Mouse (Mus musculus) midbrain, embryonic 16.5 days (tissue): ENCODE data around the gene Btnl2. TPM values are rescaled to one million over a fixed set of nuclear protein-coding genes. Genes with fewer than 3 reads are reported as not detected.

ENCODE experiments used
- ATAC-seq: fragments of 200-750 bp; cut with Nextera tagmentation; 2 replicates; pipeline ENCODE4 v1.8.0; 2017; ENCODE audit warnings: moderate TSS enrichment
- H3K27ac ChIP-seq: fragments of 300-500 bp; sonication (generic); 2 replicates; pipeline ENCODE4 v1.5.1; 2014; ENCODE audit warnings: mild to moderate bottlenecking, low read length, mixed read lengths
- H3K27me3 ChIP-seq: fragments of 300-500 bp; sonication (generic); 2 replicates; pipeline ENCODE4 v1.6.1; 2014; ENCODE audit warnings: low read depth, low read length, mixed read lengths; ENCODE audit not compliant: control insufficient read depth, insufficient read depth
- H3K36me3 ChIP-seq: fragments of 300-500 bp; sonication (generic); 2 replicates; pipeline ENCODE4 v1.6.1; 2014; ENCODE audit warnings: mild to moderate bottlenecking, low read length, moderate library complexity, mixed read lengths; ENCODE audit not compliant: control insufficient read depth, insufficient read depth
- H3K4me1 ChIP-seq: fragments of 300-500 bp; sonication (generic); 2 replicates; pipeline ENCODE4 v1.6.1; 2014; ENCODE audit warnings: mild to moderate bottlenecking, low read length, mixed read lengths; ENCODE audit not compliant: control insufficient read depth, insufficient read depth
- H3K4me2 ChIP-seq: fragments of 300-500 bp; sonication (generic); 2 replicates; pipeline ENCODE4 v1.6.1; 2014; ENCODE audit warnings: mild to moderate bottlenecking, low read length, mixed read lengths
- H3K4me3 ChIP-seq: fragments of 300-500 bp; sonication (generic); 2 replicates; pipeline ENCODE4 v1.5.1; 2014; ENCODE audit warnings: low read depth, mild to moderate bottlenecking, low read length, moderate library complexity, mixed read lengths
- H3K9ac ChIP-seq: fragments of 300-500 bp; sonication (generic); 2 replicates; pipeline ENCODE4 v1.6.1; 2014; ENCODE audit warnings: low read depth, low read length, mixed read lengths
- H3K9me3 ChIP-seq: fragments of 300-500 bp; sonication (generic); replicated peaks from 2 replicates; pipeline ENCODE4 v1.6.1; 2014; ENCODE audit warnings: mild to moderate bottlenecking, low read length, mixed read lengths; ENCODE audit not compliant: control insufficient read depth, poor library complexity, severe bottlenecking
- WGBS: fragments of 180-500 bp; shearing (Covaris S2); extraction: QIAGEN DNeasy Blood & Tissue Kit; methylation state at CpG from one replicate; pipeline ENCODE4 v1.1.7; 2014; 5-methylcytosine and 5-hydroxymethylcytosine counted together
- polyA plus RNA-seq: library from polyadenylated mRNA; unstranded; fragments of >200 nt; fragmentation: Nextera tagmentation; extraction: Ambion mirVana; gene quantifications from 2 replicates; pipeline ENCODE4 v1.2.1, GENCODE M21; 2015

Gene Btnl2
- polyA plus RNA-seq, 1 experiment from 2014 or later = 0.06 TPM

- Histone ChIP-seq H3K4me2 (peak overlapping the region; percentile 64), H3K27ac (peak overlapping the region; percentile 99), H3K9ac (no peak overlapping the region; the same call in 1 of the 2 replicates), H3K9me3 (no peaks in the 10 kb centered on the region), H3K36me3 (no peaks in the 10 kb centered on the region), H3K4me1 (peaks cover 4% of the 10 kb centered on the region; the same call in 1 of the 2 replicates), H3K4me3 (peak overlapping the region; percentile 63), H3K27me3 (no peaks in the 10 kb centered on the region)
- 39% methylated on average over 4 of the region's 4 CpGs for WGBS
- no peak for ATAC-seq
Measured at GRCm38 (mm10) chr17:34399394-34399715, 44.7 kb downstream of the Btnl2 start.

DNA sequence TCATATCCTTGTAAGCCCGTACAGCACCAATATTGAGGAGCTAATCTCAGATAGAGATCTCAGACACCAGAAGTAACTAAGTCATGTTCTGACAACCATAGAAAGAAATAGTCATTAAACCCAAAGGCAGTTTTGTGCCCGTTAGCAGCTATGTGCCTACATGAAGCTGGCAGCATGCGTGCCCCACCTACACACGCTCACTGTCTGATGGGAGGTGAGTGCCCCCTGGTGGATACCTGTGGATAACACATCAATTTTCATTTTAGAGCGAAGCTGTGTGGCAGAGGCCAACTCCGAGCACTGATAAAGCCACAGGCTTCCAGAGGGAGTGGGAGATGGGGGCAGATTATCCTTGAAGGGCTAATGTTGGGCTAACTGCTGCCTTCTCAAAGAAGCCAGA is 56.5 kb downstream of the Btnl2 start:
- no peaks in the 10 kb centered on the region for H3K36me3 ChIP-seq
- no peak overlapping the region for H3K4me2 ChIP-seq
- no peaks in the 10 kb centered on the region for H3K4me1 ChIP-seq
- no peak overlapping the region for H3K27ac ChIP-seq
- H3K4me3 ChIP-seq = no peak overlapping the region
- H3K9me3 ChIP-seq = no peaks in the 10 kb centered on the region
- 20% methylated on average over 6 of the region's 6 CpGs for WGBS
- peak; percentile 76 for ATAC-seq
- no peaks in the 10 kb centered on the region for H3K27me3 ChIP-seq
- no peak overlapping the region; the same call in 1 of the 2 replicates for H3K9ac ChIP-seq

Other genes with a start within 250 kb of the Btnl2 start
- 22.5 and 22.7 TPM in 2 replicates for gene H2-DMa, start 235.3 kb upstream of the Btnl2 start, polyA plus RNA-seq
- gene Brd2, start 232.2 kb upstream of the Btnl2 start, polyA plus RNA-seq = 117 and 126 TPM in 2 replicates
- gene H2-DMb2, start 211.5 kb upstream of the Btnl2 start, polyA plus RNA-seq = 0.49 and 0.53 TPM in 2 replicates
- 0.69 and 0.88 TPM in 2 replicates for gene H2-DMb1, start 201.8 kb upstream of the Btnl2 start, polyA plus RNA-seq
- 2.4 and 4.5 TPM in 2 replicates for gene Tap1, start 167.3 kb upstream of the Btnl2 start, polyA plus RNA-seq
- gene Psmb9, start 167.1 kb upstream of the Btnl2 start, polyA plus RNA-seq = 1.1 and 1.7 TPM in 2 replicates
- 2.2 and 2.8 TPM in 2 replicates for gene Psmb8, start 157.1 kb upstream of the Btnl2 start, polyA plus RNA-seq
- gene Tap2, start 151.3 kb upstream of the Btnl2 start, polyA plus RNA-seq = 1.5 and 2.3 TPM in 2 replicates
- gene H2-Ob, start 115.9 kb upstream of the Btnl2 start, polyA plus RNA-seq = 0.40 TPM in 1 of 2 replicates, not detected in the other
- 1.1 TPM in 2 replicates for gene H2-Ab1, start 97.1 kb upstream of the Btnl2 start, polyA plus RNA-seq
- gene H2-Aa, start 67.0 kb upstream of the Btnl2 start, polyA plus RNA-seq = 0.44 TPM in 1 of 2 replicates, not detected in the other
- 1.9 and 2.8 TPM in 2 replicates for gene H2-Eb1, start 49.0 kb upstream of the Btnl2 start, polyA plus RNA-seq
- gene H2-Eb2, start 29.2 kb upstream of the Btnl2 start, polyA plus RNA-seq = 0.09 and 0.29 TPM in 2 replicates
- not detected in 2 replicates for gene Btnl1, start 22.3 kb downstream of the Btnl2 start, polyA plus RNA-seq
- gene BC051142, start 44.0 kb downstream of the Btnl2 start, polyA plus RNA-seq = 6.1 and 6.7 TPM in 2 replicates
- not detected in 2 replicates for gene Btnl4, start 122.5 kb downstream of the Btnl2 start, polyA plus RNA-seq
- gene Btnl6, start 162.5 kb downstream of the Btnl2 start, polyA plus RNA-seq = not detected in 2 replicates
- 5.9 and 6.7 TPM in 2 replicates for gene Notch4, start 209.4 kb downstream of the Btnl2 start, polyA plus RNA-seq
- 3.9 and 4.3 TPM in 2 replicates for gene Gpsm3, start 235.0 kb downstream of the Btnl2 start, polyA plus RNA-seq
- gene Pbx2, start 236.4 kb downstream of the Btnl2 start, polyA plus RNA-seq = 9.4 and 9.7 TPM in 2 replicates
- gene Ager, start 243.0 kb downstream of the Btnl2 start, polyA plus RNA-seq = 0.95 and 1.1 TPM in 2 replicates
- 291 and 298 TPM in 2 replicates for gene Rnf5, start 248.9 kb downstream of the Btnl2 start, polyA plus RNA-seq
- 118 TPM in 2 replicates for gene Agpat1, start 249.4 kb downstream of the Btnl2 start, polyA plus RNA-seq